Mouse (Mus musculus) CD4-positive helper T cell, adult 2 months (primary cell): ENCODE measurements around the gene Olfr1380.
"Not testable (repeated sequence)": the region's sequence is repeated elsewhere in the genome, so short reads cannot be mapped to it uniquely, and the experiment has no call there.

Experiments used
- DNase-seq: peaks from one replicate; pipeline ENCODE4 v3.0.0-alpha.2; 2012; ENCODE audit warnings: low read depth, missing footprints, low spot score

Olfr1380 gene

GRCm38 (mm10) chr11:49556578-49556977 lies at the start of gene Olfr1380:
Gene Olfr1380 (plus strand): TSS chr11:49556878.
- not testable (repeated sequence) for DNase-seq

- DNase-seq: no peak
These were observed 38.6 kb upstream of the Olfr1380 start for GRCm38 (mm10) chr11:49518086-49518485.

GRCm38 (mm10) chr11:49519348-49519747 lies 37.3 kb upstream of the Olfr1380 start, which contains the start of gene Olfr1383:
Gene Olfr1383 (plus strand): TSS chr11:49519648.
- DNase-seq: no peak

- no peak for DNase-seq
These were observed 28.7 kb upstream of the Olfr1380 start, which contains the start of gene Olfr1382 for GRCm38 (mm10) chr11:49527947-49528346. Gene Olfr1382 (plus strand): TSS chr11:49528247.

- no peak for DNase-seq
These were observed 23.9 kb upstream of the Olfr1380 start for GRCm38 (mm10) chr11:49532761-49533160.

- not testable (repeated sequence) for DNase-seq
These were observed 20.0 kb upstream of the Olfr1380 start for GRCm38 (mm10) chr11:49536631-49537030.

- not testable (repeated sequence) for DNase-seq
These were observed 13.5 kb upstream of the Olfr1380 start, which contains the start of gene Olfr1381 for GRCm38 (mm10) chr11:49543149-49543548. Gene Olfr1381 (plus strand): TSS chr11:49543449.

GRCm38 (mm10) chr11:49554033-49554432 lies 2.6 kb upstream of the Olfr1380 start:
- not testable (repeated sequence) for DNase-seq

GRCm38 (mm10) chr11:49575054-49575453 lies 18.4 kb downstream of the Olfr1380 start:
- peak; percentile 7 for DNase-seq

GRCm38 (mm10) chr11:49580452-49580851 lies 23.8 kb downstream of the Olfr1380 start:
- DNase-seq: not testable (repeated sequence)

GRCm38 (mm10) chr11:49590213-49590612 lies 33.5 kb downstream of the Olfr1380 start:
- no peak for DNase-seq

- DNase-seq: not testable (repeated sequence)
These were observed 40.5 kb downstream of the Olfr1380 start for GRCm38 (mm10) chr11:49597149-49597548.

GRCm38 (mm10) chr11:49608306-49608705 lies 51.6 kb downstream of the Olfr1380 start:
- DNase-seq: not testable (repeated sequence)

GRCm38 (mm10) chr11:49608938-49609867 lies 52.5 kb downstream of the Olfr1380 start, which contains the start of gene Flt4:
Gene Flt4 (plus strand): TSS chr11:49609263.
- not testable (repeated sequence) for DNase-seq

- not testable (repeated sequence) for DNase-seq
These were observed 53.5 kb downstream of the Olfr1380 start for GRCm38 (mm10) chr11:49609868-49610824.

- DNase-seq: not testable (repeated sequence)
These were observed 54.7 kb downstream of the Olfr1380 start for GRCm38 (mm10) chr11:49611349-49611748.

- DNase-seq: no peak
These were observed 55.5 kb downstream of the Olfr1380 start for GRCm38 (mm10) chr11:49612154-49612553.

GRCm38 (mm10) chr11:49613349-49613748 lies 56.7 kb downstream of the Olfr1380 start:
- DNase-seq: no peak
